Mouse (Mus musculus): ENCODE data around the gene F2rl2.

GRCm38 (mm10) chr13:95705589-95705988 lies 8.9 kb downstream of the F2rl2 start:
- TF ChIP-seq GATA1 (IDR thresholded peaks at IDR 0.05; ENCODE audit: borderline replicate concordance, low read length) (no peak), FLI1 (IDR thresholded peaks at IDR 0.05; ENCODE audit: low read length) (no peak)
